Mouse (Mus musculus) heart, embryonic 11.5 days (tissue): ENCODE results near the gene Lrr1. TPM values are rescaled to one million over a fixed set of nuclear protein-coding genes. Genes with fewer than 3 reads are reported as not detected.

Source experiments
- ATAC-seq: fragments of 200-750 bp; cut with Nextera tagmentation; replicated peaks from 2 replicates; pipeline ENCODE4 v1.8.0; 2017; ENCODE audit warnings: moderate library complexity; ENCODE audit not compliant: insufficient number of reproducible peaks, low FRiP score, low TSS enrichment
- H3K27ac ChIP-seq: fragments of 300-500 bp; sonication (generic); 2 replicates; pipeline ENCODE4 v1.5.1; 2014; ENCODE audit warnings: mild to moderate bottlenecking, low read depth, low read length
- H3K27me3 ChIP-seq: fragments of 300-500 bp; sonication (generic); 2 replicates; pipeline ENCODE4 v1.6.1; 2014; ENCODE audit warnings: mild to moderate bottlenecking, low read length, mixed read lengths; ENCODE audit not compliant: control insufficient read depth, insufficient read depth
- H3K36me3 ChIP-seq: fragments of 300-500 bp; sonication (generic); 2 replicates; pipeline ENCODE4 v1.6.1; 2014; ENCODE audit warnings: mild to moderate bottlenecking, low read length, moderate library complexity, mixed read lengths; ENCODE audit not compliant: control insufficient read depth, insufficient read depth
- H3K4me1 ChIP-seq: fragments of 300-500 bp; sonication (generic); 2 replicates; pipeline ENCODE4 v1.6.1; 2014; ENCODE audit warnings: low read length; ENCODE audit not compliant: control insufficient read depth, insufficient read depth
- H3K4me2 ChIP-seq: fragments of 300-500 bp; sonication (generic); 2 replicates; pipeline ENCODE4 v1.6.1; 2014; ENCODE audit warnings: mild to moderate bottlenecking, moderate library complexity
- H3K4me3 ChIP-seq: fragments of 300-500 bp; sonication (generic); 2 replicates; pipeline ENCODE4 v1.5.1; 2014; ENCODE audit warnings: low read depth, low read length
- H3K9ac ChIP-seq: fragments of 300-500 bp; sonication (generic); 2 replicates; pipeline ENCODE4 v1.6.1; 2014; ENCODE audit warnings: mild to moderate bottlenecking, low read depth, low read length, moderate library complexity
- H3K9me3 ChIP-seq: fragments of 300-500 bp; sonication (generic); replicated peaks from 2 replicates; pipeline ENCODE4 v1.6.1; 2016; ENCODE audit warnings: low read length; ENCODE audit not compliant: control insufficient read depth
- WGBS: fragments of 180-500 bp; shearing (Covaris S2); extraction: QIAGEN DNeasy Blood & Tissue Kit; methylation state at CpG from one replicate; pipeline ENCODE4 v1.1.7; 2014; ENCODE audit not compliant: insufficient replicate concordance; 5-methylcytosine and 5-hydroxymethylcytosine counted together
- polyA plus RNA-seq: library from polyadenylated mRNA; unstranded; fragments of >200 nt; fragmentation: Nextera tagmentation; extraction: Ambion mirVana; gene quantifications from 2 replicates; pipeline ENCODE4 v1.2.1, GENCODE M21; 2014

Lrr1 gene
- polyA plus RNA-seq, 1 experiment from 2014 or later: 20.8 TPM

DNA sequence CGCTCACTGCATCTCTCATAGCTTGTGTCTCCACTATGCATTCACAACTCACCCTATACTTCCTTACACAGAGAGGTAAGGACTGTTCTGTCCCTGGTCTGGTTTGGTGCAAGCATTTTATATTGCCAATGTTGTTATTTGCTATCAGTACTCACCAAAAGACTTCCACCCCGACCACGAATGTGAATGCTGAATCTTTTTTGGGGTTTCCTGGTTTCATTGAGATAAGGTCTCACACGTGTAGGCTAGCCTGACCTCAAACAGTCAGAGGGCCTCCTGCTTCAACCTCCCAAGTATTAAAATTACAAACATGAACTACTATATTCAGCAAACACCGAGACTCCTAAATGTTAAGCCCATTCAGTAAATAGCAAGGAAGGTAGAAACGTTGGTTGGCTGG is 37.3 kb upstream of the Lrr1 start:
- H3K27ac ChIP-seq: no peak overlapping the region
- H3K4me2 ChIP-seq: no peak overlapping the region
- no peaks in the 10 kb centered on the region for H3K9me3 ChIP-seq
- no peaks in the 10 kb centered on the region for H3K36me3 ChIP-seq
- H3K27me3 ChIP-seq: no peaks in the 10 kb centered on the region
- H3K9ac ChIP-seq: no peak overlapping the region
- H3K4me3 ChIP-seq: no peak overlapping the region
- 68% methylated on average over 6 of the region's 6 CpGs for WGBS
- no peaks in the 10 kb centered on the region for H3K4me1 ChIP-seq
- no peak for ATAC-seq

DNA sequence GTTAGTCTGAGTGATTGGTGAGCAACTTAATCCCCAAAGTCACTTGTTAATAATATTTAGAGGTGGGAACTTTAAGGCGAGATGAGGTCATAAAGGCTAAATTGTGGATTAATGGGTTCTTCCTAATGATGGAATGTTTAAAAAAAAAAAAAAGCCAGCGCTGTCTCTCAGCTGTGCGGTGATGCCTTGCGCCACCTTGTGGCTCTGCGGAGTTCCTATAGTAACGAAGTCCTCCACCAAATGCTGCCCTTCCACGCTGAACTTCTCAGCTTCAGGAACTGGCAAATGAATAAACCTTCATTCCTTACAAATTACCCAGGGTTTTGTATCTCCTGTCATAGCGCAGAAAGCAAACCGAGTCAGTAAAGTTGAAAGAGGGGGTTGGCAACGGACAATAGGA is 36.6 kb upstream of the Lrr1 start:
- Histone ChIP-seq H3K4me1 (no peaks in the 10 kb centered on the region), H3K4me2 (no peak overlapping the region), H3K4me3 (no peak overlapping the region), H3K9me3 (no peaks in the 10 kb centered on the region), H3K27ac (no peak overlapping the region), H3K36me3 (no peaks in the 10 kb centered on the region), H3K27me3 (no peaks in the 10 kb centered on the region), H3K9ac (no peak overlapping the region)
- ATAC-seq: no peak
- WGBS: 7% methylated on average over 10 of the region's 10 CpGs

DNA sequence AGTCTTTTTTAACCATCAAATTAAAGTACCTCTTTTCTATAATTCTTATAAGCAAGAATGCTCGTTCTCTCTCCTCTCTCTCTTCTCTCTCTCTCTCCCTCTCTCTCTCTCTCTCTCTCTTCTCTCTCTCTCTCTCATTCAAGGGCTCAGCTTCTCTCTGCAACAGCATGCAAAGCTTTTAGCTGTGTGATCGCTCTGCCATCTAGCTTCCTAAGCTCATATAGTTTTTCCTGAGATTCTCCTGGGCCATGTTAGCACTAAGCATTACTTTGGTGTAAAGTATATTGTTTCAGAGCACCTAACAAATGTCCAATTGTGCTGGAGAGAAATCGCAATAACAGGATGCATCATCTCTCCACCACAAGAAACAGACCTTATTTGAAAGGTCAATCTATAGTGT is 29.4 kb upstream of the Lrr1 start:
- Histone ChIP-seq H3K9me3 (no peaks in the 10 kb centered on the region), H3K36me3 (no peaks in the 10 kb centered on the region), H3K27me3 (no peaks in the 10 kb centered on the region), H3K27ac (no peak overlapping the region), H3K4me3 (no peak overlapping the region), H3K4me1 (no peaks in the 10 kb centered on the region), H3K4me2 (no peak overlapping the region), H3K9ac (no peak overlapping the region)
- 74% methylated on average over 3 of the region's 3 CpGs for WGBS
- no peak for ATAC-seq

DNA sequence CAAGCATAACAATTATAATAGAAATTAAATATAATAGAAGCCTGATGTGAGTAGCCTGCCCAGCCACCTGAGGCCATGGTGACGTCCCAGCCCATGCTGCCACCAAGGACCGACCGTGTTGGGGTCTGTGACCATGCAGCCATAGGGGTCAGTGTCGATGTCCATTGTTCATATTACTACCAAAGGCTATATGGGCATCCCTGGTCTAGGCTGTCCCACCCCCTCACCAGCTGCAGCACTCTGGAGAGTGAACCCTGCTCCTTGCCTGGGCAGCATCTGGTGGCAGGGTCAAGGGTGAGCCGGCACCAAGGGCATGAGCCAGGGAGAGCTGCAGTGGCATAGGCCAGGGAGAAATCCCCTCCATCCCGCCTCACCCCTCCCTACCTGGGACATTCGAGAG is 28.8 kb upstream of the Lrr1 start:
- Histone ChIP-seq H3K27me3 (no peaks in the 10 kb centered on the region), H3K36me3 (no peaks in the 10 kb centered on the region), H3K4me1 (no peaks in the 10 kb centered on the region), H3K27ac (no peak overlapping the region), H3K4me3 (no peak overlapping the region), H3K9me3 (no peaks in the 10 kb centered on the region), H3K4me2 (no peak overlapping the region), H3K9ac (no peak overlapping the region)
- ATAC-seq: no peak
- WGBS: 79% methylated on average over 7 of the region's 7 CpGs

DNA sequence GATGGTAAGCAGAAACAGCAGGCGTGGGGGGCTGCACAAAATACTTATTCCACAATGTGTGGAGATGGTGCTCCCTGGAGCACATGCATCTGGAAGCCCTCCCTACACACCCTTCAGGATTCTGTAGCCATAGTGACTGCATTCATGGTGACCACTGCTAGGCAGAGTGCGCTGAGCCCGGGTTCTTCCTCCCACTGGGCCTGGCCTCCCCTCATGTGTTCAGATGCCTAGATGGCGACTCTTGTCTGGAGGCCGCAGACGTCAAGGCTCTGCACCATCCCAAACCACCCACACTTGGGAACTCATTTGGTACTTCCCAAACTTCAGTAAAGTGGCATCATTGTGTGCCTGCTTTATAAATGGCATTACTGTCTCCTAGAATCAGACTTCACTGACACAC is 25.2 kb upstream of the Lrr1 start:
- no peak for ATAC-seq

DNA sequence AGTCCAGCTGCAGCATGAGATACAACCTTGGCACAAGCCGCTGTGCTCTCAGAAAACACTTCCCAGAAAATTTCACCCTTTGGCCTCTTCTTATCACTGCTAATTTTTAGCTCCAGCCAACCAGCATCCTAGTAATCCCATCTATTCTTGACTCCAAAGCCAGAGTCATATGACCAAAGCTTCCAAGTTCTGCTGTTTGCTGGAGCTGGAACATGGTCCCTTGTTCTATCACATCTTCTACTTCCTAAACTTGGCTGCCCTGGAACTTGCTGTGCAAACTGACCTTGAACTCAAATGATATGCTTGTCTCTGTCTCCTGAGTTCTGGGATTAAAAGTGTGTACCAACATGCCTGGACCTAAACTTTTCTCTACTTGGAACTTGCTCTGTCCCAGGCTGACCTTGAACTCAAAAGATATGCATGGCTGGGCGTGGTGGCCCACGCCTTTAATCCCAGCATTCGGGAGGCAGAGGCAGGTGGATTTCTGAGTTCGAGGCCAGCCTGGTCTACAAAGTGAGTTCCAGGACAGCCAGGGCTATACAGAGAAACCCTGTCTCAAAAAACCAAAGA is 21.4 kb upstream of the Lrr1 start:
- H3K27me3 ChIP-seq: no peaks in the 10 kb centered on the region
- H3K4me3 ChIP-seq: no peak overlapping the region
- H3K9ac ChIP-seq: no peak overlapping the region
- no peak for ATAC-seq
- no peak overlapping the region for H3K4me2 ChIP-seq
- H3K36me3 ChIP-seq: no peaks in the 10 kb centered on the region
- H3K27ac ChIP-seq: no peak overlapping the region
- 0 out of 2 replicates have a peak, but pooled peaks cover 3% of the 10 kb centered on the region for H3K4me1 ChIP-seq
- 78% methylated on average over 5 of the region's 5 CpGs for WGBS
- H3K9me3 ChIP-seq: no peaks in the 10 kb centered on the region

More for the DNA sequence above, 25.2 kb upstream of the Lrr1 start:
- H3K27ac ChIP-seq: no peak overlapping the region
- no peaks in the 10 kb centered on the region for H3K36me3 ChIP-seq
- H3K4me2 ChIP-seq: no peak overlapping the region
- no peak overlapping the region for H3K4me3 ChIP-seq
- H3K9ac ChIP-seq: no peak overlapping the region
- no peaks in the 10 kb centered on the region for H3K27me3 ChIP-seq
- 0 out of 2 replicates have a peak, but pooled peaks cover 3% of the 10 kb centered on the region for H3K4me1 ChIP-seq
- no peaks in the 10 kb centered on the region for H3K9me3 ChIP-seq
- 81% methylated on average over 6 of the region's 6 CpGs for WGBS

DNA sequence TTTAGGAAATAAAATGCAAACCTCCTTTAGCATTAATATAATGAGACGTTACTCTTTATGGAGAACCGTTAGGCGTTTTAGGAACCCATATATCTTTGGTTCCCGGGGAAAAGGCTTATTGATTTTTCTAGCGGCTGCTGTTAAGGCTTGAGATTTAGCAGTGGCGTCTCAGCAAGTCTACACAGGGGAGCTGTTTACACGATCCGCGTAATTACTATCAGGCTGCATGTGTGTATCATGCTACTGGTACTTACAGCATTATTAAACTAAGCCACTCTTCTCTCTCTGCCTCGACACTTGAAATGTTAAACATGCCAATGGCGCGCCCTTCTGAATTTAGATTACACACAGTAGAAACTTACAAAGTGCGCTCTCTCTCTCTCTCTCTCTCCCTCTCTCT is 18.6 kb upstream of the Lrr1 start:
- 78% methylated on average over 13 of the region's 13 CpGs for WGBS
- Histone ChIP-seq H3K36me3 (no peaks in the 10 kb centered on the region), H3K9ac (no peak overlapping the region), H3K4me1 (0 out of 2 replicates have a peak, but pooled peaks cover 3% of the 10 kb centered on the region), H3K9me3 (no peaks in the 10 kb centered on the region), H3K27me3 (no peaks in the 10 kb centered on the region), H3K27ac (no peak overlapping the region), H3K4me2 (no peak overlapping the region), H3K4me3 (no peak overlapping the region)
- ATAC-seq: no peak

DNA sequence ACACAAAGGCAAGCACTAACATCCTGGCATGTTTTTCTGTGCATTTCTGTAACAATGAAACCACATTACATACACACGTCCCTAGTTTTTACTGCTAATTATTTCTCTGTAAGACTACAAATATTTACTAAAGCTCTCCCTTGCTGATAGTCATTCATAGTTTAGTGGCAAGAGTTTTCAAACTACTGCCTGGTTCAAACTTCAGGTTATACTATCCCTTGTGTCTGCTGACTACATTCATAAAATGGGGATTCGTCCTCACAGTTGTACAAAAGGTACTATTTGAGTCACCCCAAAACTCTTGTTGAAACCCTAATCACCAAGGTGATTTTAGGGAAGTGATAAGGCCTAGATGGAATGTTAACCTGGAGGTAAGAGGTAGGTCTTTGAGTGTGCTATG is 12.7 kb upstream of the Lrr1 start:
- no peak overlapping the region for H3K9ac ChIP-seq
- no peak overlapping the region for H3K27ac ChIP-seq
- H3K27me3 ChIP-seq: no peaks in the 10 kb centered on the region
- WGBS: 77% methylated on average over 2 of the region's 2 CpGs
- ATAC-seq: no peak
- 0 out of 2 replicates have a peak, but pooled peaks cover 3% of the 10 kb centered on the region for H3K4me1 ChIP-seq
- H3K4me3 ChIP-seq: no peak overlapping the region
- no peak overlapping the region for H3K4me2 ChIP-seq
- H3K36me3 ChIP-seq: peaks cover 18% of the 10 kb centered on the region
- no peaks in the 10 kb centered on the region for H3K9me3 ChIP-seq

DNA sequence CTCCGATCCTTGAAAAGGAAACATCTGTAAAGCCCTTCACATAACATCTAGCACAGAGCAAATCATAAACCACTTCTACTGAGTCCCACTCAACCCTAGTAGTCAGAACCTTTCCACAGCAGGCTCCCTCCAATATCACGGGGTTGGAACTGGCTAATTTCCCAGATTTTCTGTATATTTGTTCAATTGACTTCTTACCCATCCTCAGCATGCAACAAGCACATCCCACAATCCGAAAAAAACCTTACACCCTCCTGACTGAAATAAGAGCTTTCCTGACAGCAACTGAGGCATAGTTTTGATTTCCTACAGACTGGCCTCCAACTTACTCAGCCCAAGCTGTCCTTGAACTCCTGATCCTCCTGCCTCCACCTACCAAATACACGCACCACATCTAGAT is 12.2 kb upstream of the Lrr1 start:
- no peaks in the 10 kb centered on the region for H3K27me3 ChIP-seq
- H3K36me3 ChIP-seq: peaks cover 18% of the 10 kb centered on the region
- no peaks in the 10 kb centered on the region for H3K9me3 ChIP-seq
- H3K4me1 ChIP-seq: 0 out of 2 replicates have a peak, but pooled peaks cover 3% of the 10 kb centered on the region
- H3K9ac ChIP-seq: no peak overlapping the region
- ATAC-seq: no peak
- H3K27ac ChIP-seq: no peak overlapping the region
- no peak overlapping the region for H3K4me2 ChIP-seq
- WGBS: 81% methylated on average over 4 of the region's 4 CpGs
- no peak overlapping the region for H3K4me3 ChIP-seq
